Comparison of ENCODE assay signal across 8 mouse cellular contexts in the genomic region with DNA sequence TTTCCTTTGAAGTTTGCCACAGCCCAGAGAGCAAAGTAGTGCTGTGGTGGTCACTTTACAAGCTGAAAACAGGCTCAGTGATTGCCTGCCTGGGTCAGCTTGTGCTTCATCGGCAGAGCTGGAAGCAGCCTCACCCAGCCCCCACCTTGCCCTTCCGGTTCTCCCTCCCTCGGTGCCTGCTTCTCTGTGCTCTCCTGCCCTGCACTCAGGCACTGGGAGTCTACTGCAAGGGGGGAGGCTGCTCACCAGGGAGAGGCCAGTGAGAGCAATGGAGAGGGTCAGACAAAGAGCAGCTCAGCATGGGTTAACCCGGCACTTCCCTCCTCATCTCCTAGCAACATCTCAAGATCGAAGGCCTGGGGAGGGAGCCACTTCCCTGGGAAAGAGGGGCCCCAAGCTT. TPM values are rescaled to one million over a fixed set of nuclear protein-coding genes. Genes with fewer than 3 reads are reported as not detected.
DNase-seq lines count a peak whose midpoint lies in the region; ATAC-seq and TF ChIP-seq lines count a peak whose summit lies in the region.

No protein-coding gene starts in this region.

- TF ChIP-seq POLR2A in CH12.LX (IDR thresholded peaks at IDR 0.05; ENCODE audit: low read depth, low read length), result no peak

- no peak for DNase-seq in heart, embryonic 10.5 days (ENCODE audit: low spot score)
- DNase-seq in heart, postnatal 10 days, result no peak
- no peak for DNase-seq in CH12.LX (ENCODE audit: extremely low read depth)
- peak; percentile 47 for DNase-seq in hindbrain, embryonic 11.5 days (ENCODE audit: low spot score)
- DNase-seq in lung, postnatal 25 days (ENCODE audit: low spot score), result peak; percentile 14
- DNase-seq in cerebellum, postnatal 4 days (ENCODE audit: low spot score in 2 of 2), result no peak
- no peak for DNase-seq in cerebellum, adult 18-20 months
- DNase-seq in layer of hippocampus, adult 9-10 months (ENCODE audit: low spot score), result no peak

- in situ Hi-C loops in CH12.LX (cut with MboI; ENCODE audit: low pct_ligation_motif_present, low pct_unique_long_range_greater_than_20kb, low sequenced_read_pairs), result loop anchor here (5.0 to 10.0 kb wide), 2 partner anchors 58 to 176 kb away; partner anchors contain the start of genes Med15 and Smpd4

- peak overlapping the region; percentile 69 for H3K27ac ChIP-seq in heart, embryonic 10.5 days
- no peak overlapping the region for H3K27ac ChIP-seq in CH12.LX (ENCODE audit: insufficient read depth, low read depth)
- H3K27ac ChIP-seq in hindbrain, embryonic 11.5 days (ENCODE audit: low read depth, low read length), result no peak overlapping the region; the same call in 1 of the 2 replicates

- intact Hi-C loops in heart, postnatal 10 days (cut with DNase I), result loop anchor here (2.0 kb wide), 1 partner anchor 58 kb away; no protein-coding TSS in a partner anchor

- peak overlapping the region; percentile 21; the same call in 1 of the 2 replicates for H3K4me2 ChIP-seq in CH12.LX (ENCODE audit: insufficient read depth, low read depth, poor library complexity, severe bottlenecking)
- H3K4me2 ChIP-seq in hindbrain, embryonic 11.5 days (replicated peaks; ENCODE audit: low read depth, low read length), result peak overlapping the region; percentile 25

- WGBS in heart, embryonic 10.5 days, result 0% methylated on average over 5 of the region's 5 CpGs
- WGBS in hindbrain, embryonic 11.5 days, result 0% methylated on average over 5 of the region's 5 CpGs

- H3K9me3 ChIP-seq in heart, embryonic 10.5 days, result no peaks in the 10 kb centered on the region
- no peaks in the 10 kb centered on the region for H3K9me3 ChIP-seq in CH12.LX (replicated peaks; ENCODE audit: low read length)
- no peaks in the 10 kb centered on the region for H3K9me3 ChIP-seq in hindbrain, embryonic 11.5 days (ENCODE audit: control insufficient read depth, low read length)

- dilution Hi-C loops in CH12.LX (cut with MboI; ENCODE audit: extremely low pct_ligation_motif_present, extremely low pct_unique_long_range_greater_than_20kb, low sequenced_read_pairs), result no loop called here

- H3K27me3 ChIP-seq in heart, embryonic 10.5 days (ENCODE audit: insufficient read depth, poor library complexity, severe bottlenecking), result peaks cover 16% of the 10 kb centered on the region; the same call in 1 of the 2 replicates
- H3K27me3 ChIP-seq in CH12.LX (replicated peaks), result peaks cover 54% of the 10 kb centered on the region
- no peaks in the 10 kb centered on the region; the same call in 1 of the 2 replicates for H3K27me3 ChIP-seq in hindbrain, embryonic 11.5 days (ENCODE audit: control insufficient read depth, insufficient read depth, low read length)

- no peak for TF ChIP-seq CTCF in CH12.LX (conservative IDR thresholded peaks at IDR 0.05 in 1 of 2, IDR thresholded peaks at IDR 0.05 in 1 of 2; ENCODE audit: low read depth in 2 of 2, low read length in 2 of 2)

- H3K36me3 ChIP-seq in heart, embryonic 10.5 days, result no peaks in the 10 kb centered on the region
- H3K36me3 ChIP-seq in CH12.LX (replicated peaks in 1 of 2; ENCODE audit: control insufficient read depth in 1 of 2, insufficient read depth in 1 of 2, low read length in 1 of 2), result no peaks in the 10 kb centered on the region
- H3K36me3 ChIP-seq in hindbrain, embryonic 11.5 days (ENCODE audit: control insufficient read depth, insufficient read depth, low read length), result no peaks in the 10 kb centered on the region

- peaks cover 67% of the 10 kb centered on the region for H3K4me1 ChIP-seq in heart, embryonic 10.5 days
- H3K4me1 ChIP-seq in CH12.LX (ENCODE audit: control insufficient read depth in 1 of 2, insufficient read depth in 2 of 2), result peaks cover 22 to 32% of the 10 kb centered on the region in 2 experiments
- H3K4me1 ChIP-seq in hindbrain, embryonic 11.5 days (replicated peaks; ENCODE audit: control insufficient read depth, insufficient read depth, low read length), result peaks cover 26% of the 10 kb centered on the region

- ATAC-seq in hindbrain, embryonic 11.5 days (ENCODE audit: low FRiP score), result peak; percentile 41; the same call in 1 of the 2 replicates

- no peak for TF ChIP-seq EP300 in CH12.LX (IDR thresholded peaks at IDR 0.05; ENCODE audit: low read length)

- TF ChIP-seq RAD21 in CH12.LX (IDR thresholded peaks at IDR 0.05; ENCODE audit: low read depth, low read length), result no peak

- H3K9ac ChIP-seq in CH12.LX (ENCODE audit: insufficient read depth, low read depth), result no peak overlapping the region
- H3K9ac ChIP-seq in hindbrain, embryonic 11.5 days (ENCODE audit: low read depth, low read length), result peak overlapping the region; percentile 40; the same call in 1 of the 2 replicates

- H3K79me2 ChIP-seq in CH12.LX (replicated peaks; ENCODE audit: control insufficient read depth, extremely low read depth, insufficient read depth, poor library complexity, severe bottlenecking), result no peaks in the 10 kb centered on the region

- peak overlapping the region; percentile 40 for H3K4me3 ChIP-seq in heart, embryonic 10.5 days
- H3K4me3 ChIP-seq in CH12.LX (replicated peaks in 1 of 3; ENCODE audit: low read depth in 2 of 3, low read length in 2 of 3, poor library complexity in 1 of 3), result peak overlapping the region in 1 of 3 experiments; percentile 1
- H3K4me3 ChIP-seq in hindbrain, embryonic 11.5 days (ENCODE audit: low read depth, low read length), result 0 out of 2 replicates have a peak overlapping the region, but pooled peaks have one; percentile 1

TF ChIP-seq in CH12.LX, 34 proteins besides CTCF, POLR2A, EP300 and RAD21:
- TF ChIP-seq ZNF384 (IDR thresholded peaks at IDR 0.05; ENCODE audit: low read depth, low read length) (no peak), USF2 (conservative IDR thresholded peaks at IDR 0.05; ENCODE audit: low read depth, low read length) (no peak), ELF1 (IDR thresholded peaks at IDR 0.05; ENCODE audit: low read depth, low read length) (0 out of 2 replicates have a peak, but pooled peaks have one; percentile 25), TCF12 (IDR thresholded peaks at IDR 0.05; ENCODE audit: low read depth, low read length) (no peak), MAFK (IDR thresholded peaks at IDR 0.05; ENCODE audit: insufficient replicate concordance, low read length) (no peak)

RNA-seq across cellular contexts. Expression of gene Lrrc74b, which starts 2.2 kb away (rescaled TPM):
- 0.12 and 0.26 TPM in 2 replicates for polyA plus RNA-seq in heart, embryonic 10.5 days (2016; fragmentation: Nextera tagmentation; extraction: Ambion mirVana)
- total RNA-seq in heart, postnatal 10 days (2021), result under 1 TPM in 1 of 2 experiments, not detected in 1; 0.30 TPM
- not detected in 2 replicates for total RNA-seq in CH12.LX (2012; rRNA removed)
- not detected in 2 replicates for total RNA-seq in CH12.LX (2014; rRNA removed)
- polyA plus RNA-seq in CH12.LX (2012; ENCODE audit: insufficient read length, low read depth), result 0.17 TPM in 1 of 2 replicates, not detected in the other
- polyA plus RNA-seq in hindbrain, embryonic 11.5 days (2014; fragmentation: Nextera tagmentation; extraction: Ambion mirVana), result 0.52 and 1.1 TPM in 2 replicates

RNA-seq across cellular contexts. Expression of gene P2rx6, which starts 2.9 kb away (rescaled TPM):
- 0.39 and 0.73 TPM in 2 replicates for polyA plus RNA-seq in heart, embryonic 10.5 days (2016; fragmentation: Nextera tagmentation; extraction: Ambion mirVana)
- under 1 TPM; 0.45 to 0.69 TPM for total RNA-seq in heart, postnatal 10 days (2021)
- total RNA-seq in CH12.LX (2012; rRNA removed), result not detected in 2 replicates
- not detected in 2 replicates for total RNA-seq in CH12.LX (2014; rRNA removed)
- not detected in 2 replicates for polyA plus RNA-seq in CH12.LX (2012; ENCODE audit: insufficient read length, low read depth)
- polyA plus RNA-seq in hindbrain, embryonic 11.5 days (2014; fragmentation: Nextera tagmentation; extraction: Ambion mirVana), result 0.49 and 0.63 TPM in 2 replicates

RNA-seq across cellular contexts. Expression of gene Slc7a4, which starts 24.2 kb away (rescaled TPM):
- polyA plus RNA-seq in heart, embryonic 10.5 days (2016; fragmentation: Nextera tagmentation; extraction: Ambion mirVana), result 3.3 and 8.5 TPM in 2 replicates
- total RNA-seq in heart, postnatal 10 days (2021), result 1 to 10 TPM; 2.4 to 3.9 TPM
- total RNA-seq in CH12.LX (2012; rRNA removed) (0.34 and 1.3 TPM in 2 replicates), CH12.LX (2014; rRNA removed) (not detected in 2 replicates)
- not detected in 2 replicates for polyA plus RNA-seq in CH12.LX (2012; ENCODE audit: insufficient read length, low read depth)
- polyA plus RNA-seq in hindbrain, embryonic 11.5 days (2014; fragmentation: Nextera tagmentation; extraction: Ambion mirVana), result 1.9 and 2.1 TPM in 2 replicates

RNA-seq across cellular contexts. Expression of gene Thap7, which starts 27.9 kb away (rescaled TPM):
- polyA plus RNA-seq in heart, embryonic 10.5 days (2016; fragmentation: Nextera tagmentation; extraction: Ambion mirVana), result 40.8 and 48.4 TPM in 2 replicates
- 10 to 100 TPM; 17.8 to 20.0 TPM for total RNA-seq in heart, postnatal 10 days (2021)
- total RNA-seq in CH12.LX (2012; rRNA removed), result 64.3 and 72.7 TPM in 2 replicates
- 80.7 and 83.3 TPM in 2 replicates for total RNA-seq in CH12.LX (2014; rRNA removed)
- 79.4 and 82.4 TPM in 2 replicates for polyA plus RNA-seq in CH12.LX (2012; ENCODE audit: insufficient read length, low read depth)
- 47.6 and 49.3 TPM in 2 replicates for polyA plus RNA-seq in hindbrain, embryonic 11.5 days (2014; fragmentation: Nextera tagmentation; extraction: Ambion mirVana)

RNA-seq across cellular contexts. Expression of gene Lztr1, which starts 50.3 kb away (rescaled TPM):
- polyA plus RNA-seq in heart, embryonic 10.5 days (2016; fragmentation: Nextera tagmentation; extraction: Ambion mirVana), result 60.0 and 69.8 TPM in 2 replicates
- total RNA-seq in heart, postnatal 10 days (2021), result 10 to 100 TPM; 38.0 to 41.8 TPM
- 111 and 138 TPM in 2 replicates for total RNA-seq in CH12.LX (2012; rRNA removed)
- 98.4 and 110 TPM in 2 replicates for total RNA-seq in CH12.LX (2014; rRNA removed)
- polyA plus RNA-seq in CH12.LX (2012; ENCODE audit: insufficient read length, low read depth), result 78.0 and 111 TPM in 2 replicates
- polyA plus RNA-seq in hindbrain, embryonic 11.5 days (2014; fragmentation: Nextera tagmentation; extraction: Ambion mirVana), result 85.3 and 85.8 TPM in 2 replicates

Comparison
In these comparisons a context has a peak if more than half of its experiments do, and no peak if none do; other contexts are left out.
1. DNase-seq: peak in hindbrain, embryonic 11.5 days (single experiment) and lung, postnatal 25 days (single experiment); none in heart, embryonic 10.5 days (single experiment), heart, postnatal 10 days (0 of 2), CH12.LX (single experiment), cerebellum, postnatal 4 days (0 of 2), cerebellum, adult 18-20 months (0 of 2) and layer of hippocampus, adult 9-10 months (single experiment).